Mouse (Mus musculus) neural tube, embryonic 15.5 days (tissue): Measurements from ENCODE around the gene Gm5136. TPM values are rescaled to one million over a fixed set of nuclear protein-coding genes. Genes with fewer than 3 reads are reported as not detected.

ENCODE experiments used
- ATAC-seq: fragments of 200-750 bp; cut with Nextera tagmentation; 2 replicates; pipeline ENCODE4 v1.8.0; 2017; ENCODE audit warnings: mild to moderate bottlenecking, moderate TSS enrichment, moderate library complexity; ENCODE audit not compliant: low FRiP score
- H3K27ac ChIP-seq: fragments of 300-500 bp; sonication (generic); replicated peaks from 2 replicates; pipeline ENCODE4 v1.5.1; 2015; ENCODE audit warnings: mild to moderate bottlenecking, inconsistent platforms
- H3K27me3 ChIP-seq: fragments of 300-500 bp; sonication (generic); replicated peaks from 2 replicates; pipeline ENCODE4 v1.6.1; 2015; ENCODE audit warnings: inconsistent platforms
- H3K36me3 ChIP-seq: fragments of 300-500 bp; sonication (generic); 2 replicates; pipeline ENCODE4 v1.6.1; 2015; ENCODE audit warnings: inconsistent platforms
- H3K4me1 ChIP-seq: fragments of 300-500 bp; sonication (generic); 2 replicates; pipeline ENCODE4 v1.6.1; 2015; ENCODE audit warnings: inconsistent platforms
- H3K4me2 ChIP-seq: fragments of 300-500 bp; sonication (generic); 2 replicates; pipeline ENCODE4 v1.6.1; 2015; ENCODE audit warnings: inconsistent platforms, mild to moderate bottlenecking, moderate library complexity
- H3K4me3 ChIP-seq: fragments of 300-500 bp; sonication (generic); replicated peaks from 2 replicates; pipeline ENCODE4 v1.5.1; 2015; ENCODE audit warnings: mild to moderate bottlenecking, inconsistent platforms
- H3K9ac ChIP-seq: fragments of 300-500 bp; sonication (generic); replicated peaks from 2 replicates; pipeline ENCODE4 v1.6.1; 2015; ENCODE audit warnings: mild to moderate bottlenecking, inconsistent platforms
- H3K9me3 ChIP-seq: fragments of 300-500 bp; sonication (generic); replicated peaks from 2 replicates; pipeline ENCODE4 v1.6.1; 2016; ENCODE audit warnings: inconsistent platforms
- WGBS: fragments of 180-500 bp; shearing (Covaris S2); methylation state at CpG from one replicate; pipeline ENCODE4 v1.1.7; 2015; ENCODE audit warnings: mixed read lengths; 5-methylcytosine and 5-hydroxymethylcytosine counted together
- polyA plus RNA-seq: library from polyadenylated mRNA; unstranded; fragments of >200 nt; fragmentation: Nextera tagmentation; extraction: Ambion mirVana; gene quantifications from 2 replicates; pipeline ENCODE4 v1.2.1, GENCODE M21; 2015

Gm5136 gene
- polyA plus RNA-seq, 1 experiment from 2014 or later, result 0.46 TPM

DNA sequence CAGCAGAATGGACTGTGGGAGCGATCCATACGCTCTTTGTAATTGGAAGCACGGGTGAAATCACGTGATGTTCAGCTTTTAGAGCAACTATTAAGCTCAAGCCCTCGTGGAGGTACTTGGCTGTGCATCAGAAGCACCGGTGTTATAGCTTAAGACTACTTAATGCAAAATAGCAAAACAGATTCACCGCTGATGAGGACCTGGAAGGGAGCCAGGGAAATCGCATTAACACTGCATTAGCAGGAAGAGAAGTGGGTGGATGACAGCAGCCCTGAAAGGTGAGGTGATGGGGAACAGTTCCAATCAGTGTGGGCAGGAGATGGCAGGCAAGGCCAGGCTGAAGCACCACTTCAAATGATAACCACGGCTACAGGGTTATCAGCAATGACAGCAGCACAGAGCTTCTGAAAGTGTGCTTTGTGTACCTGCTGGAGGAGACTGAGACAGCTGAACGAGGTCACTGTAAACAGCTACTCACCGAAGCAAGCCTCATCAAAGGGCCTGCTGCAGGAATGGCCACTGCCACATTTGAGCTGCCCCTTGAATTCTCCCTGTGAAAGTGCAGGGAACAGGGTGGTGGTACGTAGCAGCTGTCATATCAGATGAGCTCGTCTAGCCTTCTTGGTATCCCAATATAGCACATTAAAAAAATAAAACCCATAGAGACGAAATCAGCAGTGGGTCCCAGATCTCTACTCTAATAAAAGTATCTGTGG is 20.1 kb downstream of the Gm5136 start:
- Histone ChIP-seq H3K9ac (no peak overlapping the region), H3K27ac (peak overlapping the region; percentile 66), H3K36me3 (no peaks in the 10 kb centered on the region), H3K4me1 (peaks cover 8% of the 10 kb centered on the region), H3K27me3 (no peaks in the 10 kb centered on the region), H3K4me2 (no peak overlapping the region), H3K4me3 (no peak overlapping the region), H3K9me3 (no peaks in the 10 kb centered on the region)
- WGBS, result 47% methylated on average over 14 of the region's 14 CpGs
- peak; percentile 60 for ATAC-seq

DNA sequence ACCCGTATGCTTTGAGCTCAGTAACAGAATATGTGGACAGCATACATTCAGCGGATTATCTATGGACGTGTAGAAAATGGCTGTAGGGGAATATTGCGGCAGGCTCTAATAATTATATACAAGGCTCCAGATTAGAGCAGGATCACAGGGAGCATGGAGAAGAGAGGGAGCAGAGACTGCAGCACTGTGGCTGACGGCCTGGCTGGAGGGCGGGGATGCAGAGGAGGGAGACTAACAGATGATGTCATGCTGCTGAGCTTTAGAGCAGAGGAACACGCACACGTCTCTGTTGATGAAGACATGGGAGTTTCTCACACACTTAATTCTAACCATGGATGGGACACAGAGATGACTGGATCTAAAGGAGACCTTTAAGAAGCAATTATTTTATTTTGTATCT is 22.9 kb downstream of the Gm5136 start:
- Histone ChIP-seq H3K36me3 (no peaks in the 10 kb centered on the region), H3K4me1 (peaks cover 8% of the 10 kb centered on the region), H3K4me3 (no peak overlapping the region), H3K27me3 (no peaks in the 10 kb centered on the region), H3K4me2 (no peak overlapping the region), H3K9ac (no peak overlapping the region), H3K9me3 (no peaks in the 10 kb centered on the region), H3K27ac (no peak overlapping the region)
- 92% methylated on average over 8 of the region's 8 CpGs for WGBS
- ATAC-seq, result no peak

DNA sequence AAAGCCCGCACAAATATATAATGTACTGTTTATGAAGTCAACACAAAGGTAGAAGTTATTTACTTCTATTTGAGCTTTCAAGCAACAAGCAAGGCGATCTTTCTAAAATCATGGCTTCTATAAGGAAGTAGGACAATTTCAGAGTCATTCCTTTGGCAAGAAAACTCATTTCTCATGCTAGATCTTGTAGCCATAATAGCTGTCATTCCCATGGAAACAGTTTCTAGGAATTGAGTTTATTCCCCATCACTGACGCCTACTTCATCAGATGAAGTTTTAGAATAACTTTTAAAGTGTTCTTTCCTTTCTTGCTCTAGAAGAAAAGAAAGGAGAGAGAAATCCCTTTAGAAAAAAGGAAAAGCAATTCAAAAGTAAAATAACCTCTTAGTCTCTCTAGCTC is 31.0 kb downstream of the Gm5136 start:
- no peaks in the 10 kb centered on the region for H3K27me3 ChIP-seq
- 87% methylated on average over 3 of the region's 3 CpGs for WGBS
- no peaks in the 10 kb centered on the region for H3K9me3 ChIP-seq
- H3K9ac ChIP-seq, result no peak overlapping the region
- no peaks in the 10 kb centered on the region for H3K36me3 ChIP-seq
- no peak overlapping the region for H3K4me2 ChIP-seq
- no peaks in the 10 kb centered on the region for H3K4me1 ChIP-seq
- H3K4me3 ChIP-seq, result no peak overlapping the region
- no peak overlapping the region for H3K27ac ChIP-seq
- no peak for ATAC-seq

DNA sequence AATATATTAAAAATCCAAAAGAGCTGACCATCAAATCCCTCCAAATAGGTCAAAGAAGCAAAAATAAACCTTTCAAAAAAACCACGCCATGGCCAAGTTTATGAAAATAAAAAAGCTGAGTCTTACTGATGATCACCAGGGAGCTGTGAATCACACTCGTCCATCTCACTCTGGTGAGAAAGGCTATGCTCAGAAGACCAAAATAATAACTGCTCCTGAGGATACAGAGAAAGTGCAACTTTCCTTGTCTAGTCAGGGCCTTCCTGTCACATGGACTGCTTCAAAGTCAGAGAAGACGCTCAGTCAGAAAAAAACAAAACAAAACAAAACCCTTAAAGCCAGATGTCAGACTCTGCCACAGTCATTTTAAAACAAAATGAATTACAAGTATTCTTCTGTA is 39.7 kb downstream of the Gm5136 start:
- Histone ChIP-seq H3K4me3 (no peak overlapping the region), H3K4me1 (no peaks in the 10 kb centered on the region), H3K27me3 (no peaks in the 10 kb centered on the region), H3K9ac (no peak overlapping the region), H3K27ac (no peak overlapping the region), H3K9me3 (no peaks in the 10 kb centered on the region), H3K36me3 (no peaks in the 10 kb centered on the region), H3K4me2 (no peak overlapping the region)
- no peak for ATAC-seq
- 80% methylated on average over 3 of the region's 3 CpGs for WGBS

DNA sequence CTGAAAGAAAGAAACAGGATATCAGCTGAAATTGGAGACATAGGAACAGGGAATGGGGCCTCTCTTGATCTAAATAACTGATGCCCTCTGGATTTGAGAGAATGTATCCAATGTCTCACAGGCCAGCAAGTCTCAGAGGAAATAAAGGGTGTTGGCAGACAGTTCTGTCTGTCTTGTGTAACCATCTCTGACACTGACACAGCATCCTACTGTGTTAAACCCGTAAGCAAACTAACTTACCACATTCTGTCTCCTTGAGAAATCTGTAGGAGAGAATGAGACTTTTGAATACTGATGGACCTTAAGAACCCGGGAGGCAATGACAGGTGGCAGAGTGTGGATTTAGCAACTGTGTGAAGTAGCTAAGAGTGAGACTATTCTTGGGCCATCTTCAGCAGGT is 41.7 kb downstream of the Gm5136 start:
- Histone ChIP-seq H3K4me3 (no peak overlapping the region), H3K27ac (no peak overlapping the region), H3K9ac (no peak overlapping the region), H3K4me1 (no peaks in the 10 kb centered on the region), H3K9me3 (no peaks in the 10 kb centered on the region), H3K4me2 (no peak overlapping the region), H3K36me3 (no peaks in the 10 kb centered on the region), H3K27me3 (no peaks in the 10 kb centered on the region)
- WGBS, result 89% methylated on average over 2 of the region's 2 CpGs
- ATAC-seq, result no peak

DNA sequence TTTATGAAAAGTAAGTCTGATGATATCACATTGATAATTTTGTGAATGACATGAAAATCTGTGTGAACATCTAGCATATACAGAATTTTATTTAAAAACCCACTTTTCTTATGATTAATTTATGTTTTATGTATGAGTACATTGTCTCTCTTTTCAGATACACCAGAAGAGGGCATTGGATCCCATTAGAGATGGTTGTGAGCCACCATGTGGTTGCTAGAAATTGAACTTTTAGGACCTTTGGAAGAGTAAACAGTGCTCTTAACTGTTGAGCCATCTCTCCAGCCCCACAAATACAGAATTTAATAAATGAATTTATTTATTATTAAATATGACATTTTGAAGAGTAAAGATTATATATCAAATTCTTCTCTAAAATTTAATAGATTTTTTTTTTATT is 42.3 kb downstream of the Gm5136 start:
- Histone ChIP-seq H3K9me3 (no peaks in the 10 kb centered on the region), H3K9ac (no peak overlapping the region), H3K36me3 (no peaks in the 10 kb centered on the region), H3K27ac (no peak overlapping the region), H3K4me1 (no peaks in the 10 kb centered on the region), H3K27me3 (no peaks in the 10 kb centered on the region), H3K4me3 (no peak overlapping the region), H3K4me2 (no peak overlapping the region)
- no peak for ATAC-seq

DNA sequence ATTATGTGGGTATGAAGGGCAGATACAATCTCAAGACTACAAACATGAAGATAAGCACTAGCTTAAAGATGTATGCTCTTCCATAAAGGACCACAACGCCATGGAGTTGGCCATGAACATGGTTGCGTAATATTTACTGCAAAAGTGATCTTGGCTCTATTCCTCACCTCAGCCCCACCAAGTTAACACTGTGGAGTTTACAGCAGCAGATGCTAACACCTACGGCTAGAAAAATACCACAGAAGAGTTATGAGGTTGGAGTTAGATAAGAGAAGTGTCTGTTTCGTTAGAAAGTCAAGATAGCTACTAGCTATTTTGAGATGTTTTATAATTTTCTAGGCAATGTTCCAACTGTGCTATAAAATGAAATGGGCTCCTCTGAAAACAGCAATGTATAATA is 43.1 kb downstream of the Gm5136 start:
- no peak for ATAC-seq
- Histone ChIP-seq H3K4me1 (no peaks in the 10 kb centered on the region), H3K4me2 (no peak overlapping the region), H3K4me3 (no peak overlapping the region), H3K9me3 (no peaks in the 10 kb centered on the region), H3K9ac (no peak overlapping the region), H3K27ac (no peak overlapping the region), H3K36me3 (no peaks in the 10 kb centered on the region), H3K27me3 (no peaks in the 10 kb centered on the region)
- WGBS, result 84% methylated on average over 4 of the region's 4 CpGs

DNA sequence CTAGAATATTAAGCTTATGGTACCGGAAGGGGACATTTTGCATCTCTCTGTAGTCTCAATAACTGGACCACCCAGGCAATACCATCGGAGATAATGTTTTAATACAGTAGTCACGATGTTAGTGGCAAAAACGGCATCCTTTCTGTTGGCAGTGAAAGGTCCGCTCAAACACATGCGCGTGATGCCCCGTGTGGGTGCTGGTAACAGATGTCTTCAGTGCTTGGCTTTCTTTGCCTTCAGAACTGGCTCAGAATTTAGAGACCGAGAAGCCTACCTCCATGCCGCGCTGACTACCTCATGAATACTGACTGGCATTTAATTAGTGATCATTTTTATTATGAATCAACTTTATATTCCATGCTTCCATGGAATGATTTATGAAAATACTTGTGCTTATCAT is 44.9 kb downstream of the Gm5136 start:
- H3K36me3 ChIP-seq, result no peaks in the 10 kb centered on the region
- ATAC-seq, result no peak
- no peak overlapping the region for H3K4me3 ChIP-seq
- no peaks in the 10 kb centered on the region for H3K27me3 ChIP-seq
- no peaks in the 10 kb centered on the region for H3K4me1 ChIP-seq
- no peak overlapping the region for H3K27ac ChIP-seq
- WGBS, result 90% methylated on average over 11 of the region's 11 CpGs
- H3K9ac ChIP-seq, result no peak overlapping the region
- no peaks in the 10 kb centered on the region for H3K9me3 ChIP-seq
- H3K4me2 ChIP-seq, result no peak overlapping the region

DNA sequence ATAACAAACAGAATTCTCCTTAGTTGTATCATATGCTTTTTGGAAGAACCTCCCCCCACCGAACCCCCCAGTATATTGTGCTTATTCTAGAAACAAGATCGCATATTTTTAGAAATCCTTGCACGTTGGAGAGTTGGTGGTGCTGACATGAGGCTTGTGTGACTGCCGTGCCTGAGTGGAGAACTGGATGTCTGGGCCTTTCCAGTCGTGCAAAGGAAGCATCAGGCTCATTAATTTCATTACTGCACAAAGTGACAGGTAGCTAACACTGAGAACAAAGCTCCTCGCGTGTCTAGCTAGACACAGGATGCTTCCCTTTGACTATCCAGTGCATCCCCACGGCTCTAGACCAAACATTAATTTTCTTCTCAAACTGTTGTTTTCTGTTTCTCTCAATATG is 47.1 kb downstream of the Gm5136 start:
- Histone ChIP-seq H3K36me3 (no peaks in the 10 kb centered on the region), H3K4me1 (peaks cover 7% of the 10 kb centered on the region), H3K4me2 (no peak overlapping the region), H3K4me3 (no peak overlapping the region), H3K27ac (no peak overlapping the region), H3K27me3 (no peaks in the 10 kb centered on the region), H3K9ac (no peak overlapping the region), H3K9me3 (no peaks in the 10 kb centered on the region)
- no peak for ATAC-seq
- 42% methylated on average over 8 of the region's 8 CpGs for WGBS

DNA sequence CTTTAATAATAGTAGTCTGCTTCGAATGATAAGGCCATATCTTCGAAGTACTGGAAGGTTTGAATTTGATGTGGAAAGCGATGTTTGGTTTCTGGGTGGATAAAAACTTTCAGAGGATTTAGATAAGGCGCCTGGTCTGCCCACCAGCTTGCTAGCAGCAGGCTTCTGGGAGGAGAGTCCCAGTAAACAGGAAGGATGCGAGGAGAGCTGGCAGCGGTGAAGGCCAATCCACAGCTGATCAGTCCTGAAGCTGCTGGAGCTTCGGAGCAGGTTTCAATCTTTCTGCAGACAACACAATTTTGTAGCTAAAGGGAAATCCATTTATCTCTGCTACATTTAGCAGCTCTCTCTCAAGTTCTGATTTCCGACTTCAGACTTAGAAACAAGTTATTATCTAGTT is 47.9 kb downstream of the Gm5136 start:
- Histone ChIP-seq H3K4me1 (peaks cover 7% of the 10 kb centered on the region), H3K27ac (no peak overlapping the region; the same call in 1 of the 2 replicates), H3K4me3 (no peak overlapping the region), H3K36me3 (no peaks in the 10 kb centered on the region), H3K9me3 (no peaks in the 10 kb centered on the region), H3K4me2 (no peak overlapping the region), H3K9ac (no peak overlapping the region), H3K27me3 (no peaks in the 10 kb centered on the region)
- WGBS, result 87% methylated on average over 8 of the region's 8 CpGs
- no peak for ATAC-seq

DNA sequence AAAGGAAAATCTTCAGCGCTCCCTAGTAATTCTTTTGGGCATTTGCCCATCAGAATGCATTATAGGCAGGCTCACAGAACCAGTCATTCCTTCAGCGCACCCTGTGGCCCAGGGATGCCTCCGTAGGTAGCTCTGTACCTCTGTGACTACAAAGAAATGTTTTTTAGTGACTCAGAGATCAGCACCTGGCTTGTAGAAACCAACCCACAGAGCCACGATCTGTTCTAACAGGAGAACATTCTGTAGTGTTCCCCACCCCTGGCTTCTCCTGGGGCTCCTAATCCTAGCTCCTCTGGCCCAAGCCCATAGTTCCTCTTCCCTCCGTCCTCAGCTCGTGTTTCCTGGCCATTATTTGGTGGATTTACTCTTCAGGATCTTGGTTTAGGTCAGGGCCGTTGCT is 50.8 kb downstream of the Gm5136 start:
- ATAC-seq, result no peak
- H3K9ac ChIP-seq, result no peak overlapping the region
- H3K27me3 ChIP-seq, result no peaks in the 10 kb centered on the region
- H3K36me3 ChIP-seq, result no peaks in the 10 kb centered on the region
- H3K9me3 ChIP-seq, result no peaks in the 10 kb centered on the region
- peak overlapping the region; percentile 63 for H3K27ac ChIP-seq
- no peak overlapping the region for H3K4me3 ChIP-seq
- H3K4me2 ChIP-seq, result no peak overlapping the region
- H3K4me1 ChIP-seq, result peaks cover 7% of the 10 kb centered on the region
- WGBS, result 68% methylated on average over 7 of the region's 7 CpGs
